Mouse (Mus musculus) midbrain, embryonic 13.5 days (tissue): ENCODE measurements around the gene Pgbd1. TPM values are rescaled to one million over a fixed set of nuclear protein-coding genes. Genes with fewer than 3 reads are reported as not detected.
"Not testable (repeated sequence)": the region's sequence is repeated elsewhere in the genome, so short reads cannot be mapped to it uniquely, and the experiment has no call there.

Experiments used
- ATAC-seq: fragments of 200-750 bp; cut with Nextera tagmentation; 2 replicates; pipeline ENCODE4 v1.8.0; 2017; ENCODE audit warnings: mild to moderate bottlenecking, moderate TSS enrichment, moderate library complexity
- H3K27ac ChIP-seq: fragments of 300-500 bp; sonication (generic); 2 replicates; pipeline ENCODE4 v1.5.1; 2015; ENCODE audit warnings: inconsistent platforms, mild to moderate bottlenecking, moderate library complexity
- H3K27me3 ChIP-seq: fragments of 300-500 bp; sonication (generic); 2 replicates; pipeline ENCODE4 v1.6.1; 2015; ENCODE audit warnings: mild to moderate bottlenecking, inconsistent platforms
- H3K36me3 ChIP-seq: fragments of 300-500 bp; sonication (generic); 2 replicates; pipeline ENCODE4 v1.6.1; 2015; ENCODE audit warnings: mild to moderate bottlenecking, inconsistent platforms
- H3K4me1 ChIP-seq: fragments of 300-500 bp; sonication (generic); replicated peaks from 2 replicates; pipeline ENCODE4 v1.6.1; 2015; ENCODE audit warnings: inconsistent platforms
- H3K4me2 ChIP-seq: fragments of 300-500 bp; sonication (generic); replicated peaks from 2 replicates; pipeline ENCODE4 v1.6.1; 2015; ENCODE audit warnings: moderate library complexity, mild to moderate bottlenecking, inconsistent platforms
- H3K4me3 ChIP-seq: fragments of 300-500 bp; sonication (generic); replicated peaks from 2 replicates; pipeline ENCODE4 v1.5.1; 2015; ENCODE audit warnings: mild to moderate bottlenecking, inconsistent platforms
- H3K9ac ChIP-seq: fragments of 300-500 bp; sonication (generic); replicated peaks from 2 replicates; pipeline ENCODE4 v1.6.1; 2015; ENCODE audit warnings: mild to moderate bottlenecking, inconsistent platforms
- H3K9me3 ChIP-seq: fragments of 300-500 bp; sonication (generic); 2 replicates; pipeline ENCODE4 v1.6.1; 2016; ENCODE audit warnings: mild to moderate bottlenecking, inconsistent platforms
- WGBS: fragments of 180-500 bp; shearing (Covaris S2); methylation state at CpG from one replicate; pipeline ENCODE4 v1.1.7; 2015; 5-methylcytosine and 5-hydroxymethylcytosine counted together
- polyA plus RNA-seq: library from polyadenylated mRNA; unstranded; fragments of >200 nt; fragmentation: Nextera tagmentation; extraction: Ambion mirVana; gene quantifications from 2 replicates; pipeline ENCODE4 v1.2.1, GENCODE M21; 2015

The Pgbd1 gene
- 4.5 and 5.8 TPM in 2 replicates for polyA plus RNA-seq

DNA sequence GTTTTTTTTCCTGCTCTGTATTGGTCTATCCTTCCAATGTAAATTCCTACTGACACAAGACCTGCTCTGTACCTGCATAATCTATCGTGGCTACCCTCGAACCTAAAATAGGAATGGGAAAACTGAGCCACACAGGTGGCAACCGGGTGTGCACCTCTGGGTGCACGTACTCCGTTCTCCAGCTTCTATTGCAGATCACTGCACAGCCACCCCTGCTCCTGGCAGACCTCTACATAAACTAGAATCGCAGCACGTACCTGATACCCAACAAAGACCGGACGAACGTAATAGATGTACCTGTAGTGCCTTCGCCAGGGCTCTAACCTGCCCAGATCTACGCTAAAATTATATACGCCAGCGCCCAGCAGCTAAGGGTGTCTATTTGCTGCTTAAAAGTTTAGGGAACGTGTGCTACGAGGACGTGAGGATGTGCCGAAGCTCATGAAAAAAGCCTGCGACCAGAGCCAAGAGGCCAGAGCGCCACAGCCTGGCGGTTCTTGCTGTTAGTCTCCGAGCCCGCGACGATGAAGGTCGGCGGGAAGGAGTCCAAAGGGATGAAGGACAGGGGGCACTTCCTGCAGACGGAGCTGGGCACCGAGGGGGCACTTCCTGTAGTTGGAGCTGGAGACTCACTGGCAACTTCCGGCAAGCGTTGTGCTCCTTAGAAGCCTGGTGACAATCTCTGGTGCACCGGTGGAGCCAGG, at the start of gene Pgbd1:
Gene Pgbd1, minus strand, starts transcription at position 556 of the 704 bp plus-strand sequence.
- peak; percentile 98 for ATAC-seq
- Histone ChIP-seq H3K36me3 (peaks cover 22% of the 10 kb centered on the region), H3K4me2 (peak within 1 kb of the TSS; percentile 82), H3K9me3 (no peaks in the 10 kb centered on the region), H3K4me3 (peak within 1 kb of the TSS; percentile 61), H3K9ac (peak within 1 kb of the TSS; percentile 81), H3K27ac (peak within 1 kb of the TSS; percentile 81), H3K27me3 (no peaks in the 10 kb centered on the region), H3K4me1 (peaks cover 18% of the 10 kb centered on the region)
- 1% methylated on average over 32 of the region's 32 CpGs for WGBS

GRCm38 (mm10) chr13:21486881-21487280, 46.0 kb upstream of the Pgbd1 start:
- Histone ChIP-seq H3K9ac (no peak overlapping the region), H3K4me1 (no peaks in the 10 kb centered on the region), H3K4me2 (no peak overlapping the region), H3K27me3 (no peaks in the 10 kb centered on the region), H3K27ac (no peak overlapping the region), H3K36me3 (peaks cover 33% of the 10 kb centered on the region), H3K9me3 (no peaks in the 10 kb centered on the region), H3K4me3 (no peak overlapping the region)
- 93% methylated on average over 1 of the region's 1 CpGs for WGBS
- ATAC-seq: no peak

- not testable (repeated sequence) for H3K36me3 ChIP-seq, H3K4me1 ChIP-seq, H3K27me3 ChIP-seq, H3K9me3 ChIP-seq
- peak within 1 kb of the TSS; percentile 68 for H3K27ac ChIP-seq
- 3% methylated on average over 30 of the region's 31 CpGs for WGBS
- H3K9ac ChIP-seq: peak within 1 kb of the TSS; percentile 82
- peak within 1 kb of the TSS; percentile 68 for H3K4me3 ChIP-seq
- peak within 1 kb of the TSS; percentile 67 for H3K4me2 ChIP-seq
- peak; percentile 93 for ATAC-seq
Observed at GRCm38 (mm10) chr13:21478759-21479670, 38.2 kb upstream of the Pgbd1 start, which contains the start of the genes Zkscan4 and Gm10065. TSS of gene Zkscan4 (plus strand) at chr13:21478907. TSS of gene Gm10065 (minus strand) at chr13:21479441.

DNA sequence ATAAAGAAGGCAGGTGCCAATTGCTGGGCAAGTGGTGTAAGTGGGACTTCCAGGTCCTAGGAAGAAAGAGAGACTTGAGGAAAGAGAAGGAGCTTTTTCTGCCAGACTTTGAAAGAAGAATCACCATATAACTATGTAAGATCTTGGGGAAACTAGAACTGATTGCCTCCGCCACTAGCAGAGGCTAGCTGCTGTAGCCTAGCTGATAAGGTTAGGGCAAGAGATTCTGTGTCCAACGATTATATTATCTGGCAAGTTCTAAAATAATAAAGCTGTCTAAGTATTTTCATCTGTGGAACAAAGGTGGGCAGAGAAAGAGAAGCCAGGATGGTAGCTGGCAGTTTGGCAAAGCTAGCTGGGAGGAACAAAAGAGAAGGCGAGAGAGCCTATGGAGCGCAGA, 31.6 kb upstream of the Pgbd1 start:
- Histone ChIP-seq H3K4me2 (no peak overlapping the region), H3K27ac (no peak overlapping the region), H3K27me3 (peaks cover 14% of the 10 kb centered on the region; the same call in 1 of the 2 replicates), H3K9ac (no peak overlapping the region), H3K9me3 (no peaks in the 10 kb centered on the region), H3K4me3 (no peak overlapping the region), H3K36me3 (no peaks in the 10 kb centered on the region), H3K4me1 (0 out of 2 replicates have a peak, but pooled peaks cover 4% of the 10 kb centered on the region)
- no peak for ATAC-seq
- 21% methylated on average over 4 of the region's 4 CpGs for WGBS

DNA sequence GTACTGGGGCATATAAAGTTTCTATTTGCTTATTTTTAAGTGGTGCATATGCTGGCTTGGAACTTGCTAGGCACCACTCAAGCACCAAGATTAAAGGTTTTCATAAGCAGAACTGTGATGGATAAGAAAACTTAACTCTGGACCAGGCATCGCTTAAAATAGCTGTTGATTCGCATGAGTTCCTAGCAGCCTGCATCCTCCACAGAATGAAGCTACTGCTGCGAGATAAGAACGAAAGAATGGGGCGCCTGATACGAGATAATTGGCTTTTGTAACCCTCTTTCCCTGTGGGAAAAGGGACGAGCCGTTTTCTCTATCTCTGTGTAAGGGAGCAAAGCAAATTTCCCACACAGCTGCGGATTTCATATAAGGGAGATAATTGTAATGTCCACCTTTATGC, 28.2 kb upstream of the Pgbd1 start:
- no peak overlapping the region for H3K9ac ChIP-seq
- no peaks in the 10 kb centered on the region for H3K9me3 ChIP-seq
- peak overlapping the region; percentile 78 for H3K4me2 ChIP-seq
- no peak for ATAC-seq
- H3K36me3 ChIP-seq: no peaks in the 10 kb centered on the region
- H3K27ac ChIP-seq: no peak overlapping the region
- H3K27me3 ChIP-seq: peaks cover 18% of the 10 kb centered on the region
- WGBS: 12% methylated on average over 9 of the region's 9 CpGs
- H3K4me3 ChIP-seq: peak overlapping the region; percentile 61; the same call in 1 of the 2 replicates
- 0 out of 2 replicates have a peak, but pooled peaks cover 4% of the 10 kb centered on the region for H3K4me1 ChIP-seq

- H3K9ac ChIP-seq: peak within 1 kb of the TSS; percentile 81
- H3K4me1 ChIP-seq: 0 out of 2 replicates have a peak, but pooled peaks cover 4% of the 10 kb centered on the region
- H3K4me2 ChIP-seq: peak within 1 kb of the TSS; percentile 78
- under 1% methylated on average over 54 of the region's 54 CpGs for WGBS
- H3K4me3 ChIP-seq: peak within 1 kb of the TSS; percentile 61
- H3K36me3 ChIP-seq: no peaks in the 10 kb centered on the region
- peak within 1 kb of the TSS; percentile 62 for H3K27ac ChIP-seq
- peak; percentile 100 for ATAC-seq
- 0 out of 2 replicates have a peak, but pooled peaks cover under 1% of the 10 kb centered on the region for H3K9me3 ChIP-seq
- H3K27me3 ChIP-seq: peaks cover 18% of the 10 kb centered on the region
Observed at GRCm38 (mm10) chr13:21468061-21469019, 27.5 kb upstream of the Pgbd1 start, which contains the start of gene Nkapl. TSS of gene Nkapl (minus strand) at chr13:21468509.

DNA sequence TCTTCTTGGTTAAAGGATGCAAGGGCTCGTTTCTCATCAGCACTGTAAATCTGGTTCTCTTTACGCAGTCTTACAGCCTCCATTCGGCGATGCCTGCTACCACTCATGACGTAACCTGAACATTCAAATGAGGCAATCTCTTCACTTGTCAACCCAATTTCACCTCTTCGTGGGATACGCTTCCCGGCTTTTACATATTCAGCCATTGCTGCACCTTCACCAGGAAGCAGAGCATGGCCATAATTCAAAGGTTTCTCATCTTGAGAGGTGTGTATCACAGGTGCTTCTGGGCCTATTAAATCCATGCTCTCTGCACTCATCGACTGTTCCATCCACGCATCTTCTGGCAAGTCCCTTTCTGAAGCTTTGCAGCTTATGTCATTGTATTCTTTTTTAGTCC, 26.5 kb upstream of the Pgbd1 start:
- Histone ChIP-seq H3K4me1 (0 out of 2 replicates have a peak, but pooled peaks cover 4% of the 10 kb centered on the region), H3K27ac (no peak overlapping the region), H3K9ac (no peak overlapping the region), H3K9me3 (0 out of 2 replicates have a peak, but pooled peaks cover 4% of the 10 kb centered on the region), H3K27me3 (peaks cover 18% of the 10 kb centered on the region), H3K4me3 (peak overlapping the region; percentile 61; the same call in 1 of the 2 replicates), H3K36me3 (no peaks in the 10 kb centered on the region), H3K4me2 (no peak overlapping the region; the same call in 1 of the 2 replicates)
- no peak for ATAC-seq
- WGBS: 87% methylated on average over 10 of the region's 10 CpGs

DNA sequence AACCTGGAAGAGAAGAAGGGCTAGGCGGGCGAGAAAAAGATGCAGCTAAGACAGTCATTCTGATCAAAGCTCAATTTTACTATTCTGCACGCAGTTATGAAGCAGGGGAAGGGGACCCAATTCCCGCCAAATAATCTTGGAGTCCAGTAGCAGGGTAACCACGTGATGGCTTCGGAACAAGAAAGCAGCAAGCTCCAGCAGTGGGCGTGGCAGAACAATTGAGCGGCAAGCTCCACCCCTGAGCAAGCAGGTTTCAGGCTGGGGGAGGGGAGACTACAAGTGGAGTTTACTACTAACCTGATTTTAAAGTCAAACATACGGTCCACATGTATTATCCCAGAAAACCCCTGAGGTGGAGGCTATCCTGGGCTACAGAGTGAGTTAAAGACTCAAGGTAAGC, 21.7 kb upstream of the Pgbd1 start:
- 58% methylated on average over 9 of the region's 9 CpGs for WGBS
- not testable (repeated sequence) for H3K9me3 ChIP-seq, H3K4me3 ChIP-seq, H3K36me3 ChIP-seq, ATAC-seq, H3K9ac ChIP-seq, H3K4me2 ChIP-seq, H3K27ac ChIP-seq, H3K4me1 ChIP-seq
- H3K27me3 ChIP-seq: peaks cover 17% of the 10 kb centered on the region

GRCm38 (mm10) chr13:21456347-21456746, 15.5 kb upstream of the Pgbd1 start:
- Histone ChIP-seq H3K36me3 (no peaks in the 10 kb centered on the region), H3K27me3 (peaks cover 36% of the 10 kb centered on the region), H3K9ac (no peak overlapping the region), H3K9me3 (no peaks in the 10 kb centered on the region), H3K4me1 (peaks cover 13% of the 10 kb centered on the region), H3K4me3 (no peak overlapping the region), H3K27ac (no peak overlapping the region), H3K4me2 (no peak overlapping the region)
- ATAC-seq: no peak
- 11% methylated on average over 4 of the region's 4 CpGs for WGBS

GRCm38 (mm10) chr13:21454133-21454532, 13.3 kb upstream of the Pgbd1 start:
- H3K4me1 ChIP-seq: peaks cover 13% of the 10 kb centered on the region
- H3K36me3 ChIP-seq: no peaks in the 10 kb centered on the region
- H3K27me3 ChIP-seq: peaks cover 28% of the 10 kb centered on the region
- no peak overlapping the region for H3K27ac ChIP-seq
- no peak overlapping the region for H3K4me2 ChIP-seq
- no peak overlapping the region for H3K9ac ChIP-seq
- H3K4me3 ChIP-seq: peak overlapping the region; percentile 68; the same call in 1 of the 2 replicates
- no peak for ATAC-seq
- no peaks in the 10 kb centered on the region for H3K9me3 ChIP-seq
- WGBS: 86% methylated on average over 3 of the region's 3 CpGs

GRCm38 (mm10) chr13:21453449-21453848, 12.6 kb upstream of the Pgbd1 start, which contains the start of gene Zscan26:
TSS of gene Zscan26 (minus strand) at chr13:21453730.
- H3K36me3 ChIP-seq: peaks cover 2% of the 10 kb centered on the region; the same call in 1 of the 2 replicates
- peak within 1 kb of the TSS; percentile 63; the same call in 1 of the 2 replicates for H3K27ac ChIP-seq
- peaks cover 13% of the 10 kb centered on the region for H3K4me1 ChIP-seq
- ATAC-seq: peak; percentile 93
- peak within 1 kb of the TSS; percentile 68 for H3K4me3 ChIP-seq
- peaks cover 24% of the 10 kb centered on the region for H3K27me3 ChIP-seq
- no peaks in the 10 kb centered on the region for H3K9me3 ChIP-seq
- 0% methylated on average over 23 of the region's 23 CpGs for WGBS
- peak within 1 kb of the TSS; percentile 79 for H3K4me2 ChIP-seq
- peak within 1 kb of the TSS; percentile 78 for H3K9ac ChIP-seq
